Mouse (Mus musculus) lung, postnatal 25 days (tissue): ENCODE measurements around the gene Sept4.

Source experiments
- DNase-seq: peaks from one replicate; pipeline ENCODE4 v3.0.0; 2022; ENCODE audit warnings: low spot score

Gene Sept4

GRCm38 (mm10) chr11:87599395-87600089 is 30.8 kb downstream of the Sept4 start:
- DNase-seq, result no peak

DNA sequence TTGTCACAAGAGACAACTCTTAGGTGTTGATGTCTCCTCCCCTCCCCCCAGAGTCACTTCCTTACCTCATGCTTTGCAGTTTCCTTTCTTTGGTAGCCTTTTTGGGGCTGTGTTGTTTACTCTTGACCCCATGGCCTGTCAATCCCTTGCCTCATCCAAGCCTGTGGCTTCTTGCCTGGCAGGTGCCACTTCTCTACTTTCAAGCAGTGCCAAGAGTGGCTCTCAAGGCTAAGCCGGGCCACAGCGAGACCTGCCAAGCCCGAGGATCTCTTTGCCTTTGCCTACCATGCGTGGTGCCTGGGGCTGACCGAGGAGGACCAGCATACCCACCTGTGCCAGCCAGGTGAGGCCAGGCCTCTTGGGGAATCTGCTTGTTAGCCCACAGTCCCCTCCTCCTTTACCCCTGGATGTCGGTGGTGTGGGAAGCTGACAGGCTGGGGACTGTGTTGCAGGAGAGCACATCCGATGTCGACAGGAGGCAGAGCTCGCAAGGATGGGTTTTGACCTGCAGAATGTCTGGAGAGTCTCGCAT is 31.7 kb downstream of the Sept4 start:
- no peak for DNase-seq

GRCm38 (mm10) chr11:87602234-87602633 is 33.5 kb downstream of the Sept4 start:
- DNase-seq, result no peak

GRCm38 (mm10) chr11:87603571-87603970 is 34.9 kb downstream of the Sept4 start:
- no peak for DNase-seq

DNA sequence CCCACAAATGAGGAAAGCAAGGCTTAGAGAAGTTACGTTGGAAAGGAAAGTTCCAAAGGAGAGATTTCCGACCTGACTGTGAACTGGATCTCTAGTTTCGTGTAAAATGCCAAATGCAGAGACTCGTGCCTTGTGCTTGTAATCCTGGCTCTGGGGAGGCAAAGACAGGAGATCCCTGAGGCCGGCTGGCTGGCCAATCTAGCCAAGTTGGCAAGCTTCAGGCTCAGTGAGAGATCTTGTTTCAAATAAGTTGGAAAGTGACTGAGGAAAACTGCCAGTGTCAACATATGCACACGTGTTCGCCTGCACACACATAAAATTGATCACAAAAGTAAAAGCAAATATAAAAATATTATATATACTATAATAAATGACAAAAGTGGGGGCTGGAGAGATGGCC is 40.6 kb downstream of the Sept4 start:
- peak; percentile 31 for DNase-seq

- DNase-seq, result no peak
These were observed 42.8 kb downstream of the Sept4 start for GRCm38 (mm10) chr11:87611547-87611946.

DNA sequence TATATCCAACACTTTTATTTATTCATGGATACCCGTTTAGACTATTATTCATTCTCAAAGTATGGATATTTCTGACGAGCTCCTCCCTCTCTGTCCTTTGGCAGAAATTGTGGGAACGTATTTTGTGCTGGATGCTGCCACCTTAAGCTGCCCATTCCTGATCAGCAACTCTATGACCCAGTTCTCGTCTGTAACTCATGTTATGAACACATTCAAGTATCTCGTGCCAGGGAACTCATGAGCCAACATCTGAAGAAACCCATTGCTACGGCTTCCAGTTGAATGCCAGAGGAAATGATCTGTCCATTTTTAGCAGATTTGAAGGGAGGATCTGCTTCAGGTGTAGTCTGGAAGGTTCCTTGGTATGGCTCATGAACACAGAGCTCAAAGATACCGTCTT is 45.3 kb downstream of the Sept4 start:
- DNase-seq, result no peak

DNA sequence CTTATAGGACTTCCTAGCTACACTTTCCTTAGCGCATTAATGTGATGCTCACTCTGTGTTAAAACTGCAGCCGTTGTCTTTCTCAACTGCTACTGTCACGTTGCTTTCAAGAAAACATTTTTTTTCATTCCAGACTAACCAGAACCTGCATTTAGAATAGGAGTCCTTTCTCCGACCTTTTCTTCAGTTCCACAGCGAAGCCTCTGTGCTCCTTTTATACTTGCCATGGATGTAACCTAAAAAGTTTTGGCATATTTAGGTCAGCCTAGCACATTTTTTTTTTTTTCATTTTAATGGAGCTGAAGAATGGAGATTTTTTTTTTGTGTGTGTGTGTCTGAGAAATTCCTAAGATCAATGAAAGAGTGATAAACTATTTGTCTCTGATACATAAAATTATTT is 46.8 kb downstream of the Sept4 start:
- no peak for DNase-seq

GRCm38 (mm10) chr11:87615952-87616351 is 47.2 kb downstream of the Sept4 start:
- DNase-seq, result no peak

GRCm38 (mm10) chr11:87616790-87617474 is 48.2 kb downstream of the Sept4 start, which contains the start of gene Hsf5:
Gene Hsf5, plus strand, starts transcription at chr11:87617164.
- DNase-seq, result no peak

DNA sequence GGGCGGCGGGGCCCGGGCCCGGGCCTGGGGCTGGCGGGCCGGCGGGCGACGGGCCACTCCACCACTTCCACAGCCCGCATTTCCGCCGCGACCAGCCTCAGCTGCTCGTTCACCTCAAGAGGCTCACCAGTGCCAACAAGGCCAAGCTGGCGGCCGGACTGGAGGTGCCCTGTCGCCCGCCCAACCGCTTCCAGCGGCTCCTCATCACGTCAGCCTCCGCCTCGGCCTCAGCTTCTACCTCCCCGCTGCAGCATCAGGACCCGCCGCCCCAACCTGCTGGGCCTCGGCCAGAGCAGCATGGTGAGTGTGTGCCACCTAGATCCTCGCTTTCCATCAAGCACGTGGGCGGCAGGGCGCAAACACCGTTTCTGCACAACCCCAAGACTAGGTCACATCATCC is 48.9 kb downstream of the Sept4 start:
- DNase-seq, result no peak

GRCm38 (mm10) chr11:87623160-87623559 is 54.5 kb downstream of the Sept4 start:
- no peak for DNase-seq

DNA sequence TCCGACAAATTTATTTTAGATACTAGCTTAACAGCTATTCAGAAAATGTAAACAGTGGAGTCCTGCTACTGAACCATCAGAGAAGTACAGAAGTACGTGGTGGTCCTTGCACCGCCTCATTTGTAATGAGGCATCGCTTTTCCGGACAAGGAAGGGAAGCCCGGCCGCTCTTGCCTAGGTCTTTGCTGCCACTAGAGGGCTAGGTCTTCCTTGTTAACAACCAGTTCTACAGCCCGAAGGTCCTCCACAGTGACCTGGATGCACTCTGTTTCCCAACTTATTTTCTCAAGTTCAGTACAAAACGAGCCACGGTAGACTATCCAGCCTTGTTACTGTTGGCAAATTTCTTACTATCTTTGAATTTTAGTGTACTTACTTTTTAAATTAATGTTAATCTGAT is 61.2 kb downstream of the Sept4 start:
- peak; percentile 52 for DNase-seq

DNA sequence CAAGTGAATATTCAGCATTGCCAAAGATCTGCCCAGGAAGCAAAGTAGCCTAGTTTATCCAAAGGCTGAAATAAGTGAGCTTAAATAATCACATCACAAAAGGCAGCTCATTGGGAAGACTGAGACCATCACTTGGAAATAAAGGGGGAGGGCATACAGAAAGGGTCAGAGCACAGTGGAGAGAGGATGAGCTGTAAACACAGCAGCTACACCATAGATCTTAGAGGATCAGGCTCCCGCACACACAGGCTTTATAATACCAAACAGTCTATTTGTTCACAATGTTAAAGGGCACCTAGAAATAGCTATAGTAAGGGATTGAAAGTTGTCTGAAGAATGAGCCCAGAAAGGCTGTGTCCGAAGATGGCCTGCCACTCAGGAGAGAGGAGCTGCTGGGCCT is 70.1 kb downstream of the Sept4 start:
- DNase-seq, result no peak

DNA sequence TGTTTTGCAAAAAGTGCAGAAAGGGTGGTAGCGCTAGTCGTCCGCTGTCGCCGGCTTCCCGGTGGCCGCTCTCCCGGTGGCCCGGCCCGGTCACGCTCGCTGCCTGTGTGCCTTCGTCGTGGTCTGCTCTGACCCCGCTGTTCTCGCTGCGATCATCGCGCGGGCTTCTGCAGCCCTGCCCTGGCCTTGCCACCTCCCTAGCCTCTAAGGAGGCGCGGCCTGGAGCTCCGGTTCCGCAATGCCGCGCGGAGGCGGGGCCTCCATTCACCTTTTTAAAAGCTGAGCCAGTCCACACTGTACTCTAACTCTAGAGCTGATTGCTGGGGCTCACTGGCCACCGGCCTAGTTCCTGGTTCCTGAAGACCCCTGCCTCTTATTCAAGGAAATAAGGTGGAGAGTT is 70.5 kb downstream of the Sept4 start:
- peak; percentile 65 for DNase-seq
